Mouse (Mus musculus) hindbrain, embryonic 14.5 days (tissue): ENCODE data around the gene 4632433K11Rik. TPM values are rescaled to one million over a fixed set of nuclear protein-coding genes. Genes with fewer than 3 reads are reported as not detected.

Source experiments
- ATAC-seq: fragments of 200-750 bp; cut with Nextera tagmentation; 2 replicates; pipeline ENCODE4 v1.8.0; 2017; ENCODE audit warnings: moderate number of reproducible peaks, mild to moderate bottlenecking, moderate TSS enrichment, moderate library complexity; ENCODE audit not compliant: low FRiP score
- DNase-seq: peaks from one replicate; pipeline ENCODE4 v3.0.0-alpha.2; 2015; ENCODE audit warnings: low spot score
- H3K27ac ChIP-seq: fragments of 300-500 bp; sonication (generic); 2 replicates; pipeline ENCODE4 v1.5.1; 2014; ENCODE audit warnings: mild to moderate bottlenecking, moderate library complexity
- H3K27me3 ChIP-seq: fragments of 300-500 bp; sonication (generic); 2 replicates; pipeline ENCODE4 v1.6.1; 2014; ENCODE audit warnings: mild to moderate bottlenecking, low read length, mixed read lengths; ENCODE audit not compliant: control insufficient read depth, insufficient read depth
- H3K36me3 ChIP-seq: fragments of 300-500 bp; sonication (generic); replicated peaks from 2 replicates; pipeline ENCODE4 v1.6.1; 2014; ENCODE audit not compliant: control insufficient read depth, insufficient read depth
- H3K4me1 ChIP-seq: fragments of 300-500 bp; sonication (generic); replicated peaks from 2 replicates; pipeline ENCODE4 v1.6.1; 2014; ENCODE audit warnings: antibody characterized with exemption, low read length, mixed read lengths; ENCODE audit not compliant: control insufficient read depth, insufficient read depth
- H3K4me2 ChIP-seq: fragments of 300-500 bp; sonication (generic); replicated peaks from 2 replicates; pipeline ENCODE4 v1.6.1; 2014; ENCODE audit warnings: mild to moderate bottlenecking, moderate library complexity
- H3K4me3 ChIP-seq: fragments of 300-500 bp; sonication (generic); replicated peaks from 2 replicates; pipeline ENCODE4 v1.5.1; 2014; ENCODE audit warnings: mild to moderate bottlenecking, low read length
- H3K9ac ChIP-seq: fragments of 300-500 bp; sonication (generic); 2 replicates; pipeline ENCODE4 v1.6.1; 2014
- H3K9me3 ChIP-seq: fragments of 300-500 bp; sonication (generic); 2 replicates; pipeline ENCODE4 v1.6.1; 2016; ENCODE audit warnings: low read length; ENCODE audit not compliant: control insufficient read depth
- WGBS: fragments of 180-500 bp; shearing (Covaris S2); extraction: QIAGEN DNeasy Blood & Tissue Kit; methylation state at CpG from one replicate; pipeline ENCODE4 v1.1.7; 2014; 5-methylcytosine and 5-hydroxymethylcytosine counted together
- polyA plus RNA-seq: library from polyadenylated mRNA; unstranded; fragments of >200 nt; fragmentation: Nextera tagmentation; extraction: Ambion mirVana; gene quantifications from 2 replicates; pipeline ENCODE4 v1.2.1, GENCODE M21; 2014

Gene 4632433K11Rik
- polyA plus RNA-seq, 1 experiment from 2014 or later, result not detected

DNA sequence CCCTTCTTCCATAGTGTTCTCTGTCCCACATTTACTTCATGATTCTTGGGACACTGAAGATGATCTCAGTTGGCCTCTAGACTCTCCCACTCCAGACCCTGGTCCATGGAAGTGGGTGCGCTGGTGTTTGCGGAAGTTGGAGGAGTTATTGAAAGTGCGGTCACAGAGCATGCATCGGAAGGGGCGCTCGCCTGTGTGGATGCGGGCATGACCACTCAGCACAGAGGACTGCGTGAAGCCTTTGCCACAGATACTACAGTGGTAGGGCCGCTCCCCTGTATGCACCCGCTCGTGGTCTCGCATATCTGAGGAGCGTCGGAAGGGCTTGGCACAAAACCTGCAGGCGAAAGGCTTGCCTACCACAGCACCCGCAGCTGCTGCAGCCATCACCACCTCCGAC, 1.7 kb downstream of the 4632433K11Rik start:
- Histone ChIP-seq H3K4me3 (no peak overlapping the region), H3K36me3 (peaks cover 57% of the 10 kb centered on the region), H3K27ac (no peak overlapping the region), H3K4me2 (no peak overlapping the region), H3K27me3 (no peaks in the 10 kb centered on the region), H3K4me1 (peaks cover 13% of the 10 kb centered on the region; the same call in 1 of the 2 replicates), H3K9me3 (peaks cover 12% of the 10 kb centered on the region), H3K9ac (no peak overlapping the region)
- WGBS, result 97% methylated on average over 17 of the region's 17 CpGs
- ATAC-seq, result no peak
- no peak for DNase-seq

- ATAC-seq, result no peak
- H3K36me3 ChIP-seq, result peaks cover 52% of the 10 kb centered on the region
- no peak overlapping the region for H3K4me3 ChIP-seq
- 97% methylated on average over 9 of the region's 9 CpGs for WGBS
- H3K27me3 ChIP-seq, result no peaks in the 10 kb centered on the region
- peaks cover 13% of the 10 kb centered on the region; the same call in 1 of the 2 replicates for H3K4me1 ChIP-seq
- no peak for DNase-seq
- no peak overlapping the region for H3K27ac ChIP-seq
- H3K9ac ChIP-seq, result no peak overlapping the region
- no peak overlapping the region for H3K4me2 ChIP-seq
- peaks cover 6% of the 10 kb centered on the region for H3K9me3 ChIP-seq
Measured at GRCm38 (mm10) chr7:5036136-5036535, 2.2 kb downstream of the 4632433K11Rik start.

DNA sequence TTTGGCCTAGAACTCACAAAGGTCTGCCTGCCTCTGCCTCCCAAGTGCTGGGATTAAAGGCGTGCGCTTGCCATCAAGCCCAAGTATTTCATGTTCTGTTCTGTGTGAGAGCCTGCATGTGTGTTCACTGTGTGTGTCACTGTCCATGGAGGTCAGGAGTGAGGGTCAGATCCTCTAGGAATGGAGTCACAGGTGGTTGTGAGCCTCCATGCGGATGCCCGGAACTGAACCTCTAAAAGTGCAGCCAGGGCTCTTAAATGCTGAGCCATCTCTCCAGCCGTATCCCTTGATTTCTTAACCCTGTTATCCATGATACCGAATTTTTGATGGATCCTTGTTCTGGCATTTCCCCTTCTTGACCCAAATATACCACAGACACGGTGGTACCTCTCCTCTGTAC, 3.1 kb downstream of the 4632433K11Rik start:
- peaks cover 43% of the 10 kb centered on the region for H3K36me3 ChIP-seq
- ATAC-seq, result no peak
- H3K4me1 ChIP-seq, result peaks cover 13% of the 10 kb centered on the region; the same call in 1 of the 2 replicates
- 0 out of 2 replicates have a peak overlapping the region, but pooled peaks have one; percentile 51 for H3K4me3 ChIP-seq
- WGBS, result 90% methylated on average over 7 of the region's 7 CpGs
- no peaks in the 10 kb centered on the region for H3K9me3 ChIP-seq
- DNase-seq, result no peak
- H3K27ac ChIP-seq, result peak overlapping the region; percentile 96; the same call in 1 of the 2 replicates
- H3K4me2 ChIP-seq, result peak overlapping the region; percentile 64; the same call in 1 of the 2 replicates
- no peak overlapping the region for H3K9ac ChIP-seq
- H3K27me3 ChIP-seq, result no peaks in the 10 kb centered on the region

DNA sequence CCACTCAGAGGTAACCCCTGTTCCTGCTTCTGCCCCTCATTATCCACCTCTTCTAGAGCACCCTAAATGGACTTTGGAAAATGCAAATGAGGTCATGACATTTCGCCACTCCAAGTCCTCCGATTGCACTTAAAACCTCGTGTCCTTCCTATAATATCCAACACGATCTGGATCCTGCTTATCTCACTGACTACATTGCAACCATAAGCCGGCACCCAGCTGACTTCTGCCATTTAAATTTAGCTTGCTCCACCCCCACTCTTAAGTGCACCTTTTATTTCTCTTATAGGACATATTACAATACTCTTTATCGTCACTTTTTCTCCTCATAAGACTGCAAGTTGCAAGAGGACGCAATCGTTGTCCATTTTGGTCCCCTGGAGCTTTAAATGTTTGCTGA, 3.5 kb downstream of the 4632433K11Rik start:
- H3K9ac ChIP-seq, result no peak overlapping the region; the same call in 1 of the 2 replicates
- H3K36me3 ChIP-seq, result peaks cover 38% of the 10 kb centered on the region
- H3K27me3 ChIP-seq, result no peaks in the 10 kb centered on the region
- WGBS, result 92% methylated on average over 8 of the region's 8 CpGs
- H3K4me3 ChIP-seq, result peak overlapping the region; percentile 51
- DNase-seq, result no peak
- H3K4me2 ChIP-seq, result peak overlapping the region; percentile 64
- ATAC-seq, result no peak
- peak overlapping the region; percentile 96; the same call in 1 of the 2 replicates for H3K27ac ChIP-seq
- H3K4me1 ChIP-seq, result peaks cover 13% of the 10 kb centered on the region; the same call in 1 of the 2 replicates
- H3K9me3 ChIP-seq, result no peaks in the 10 kb centered on the region

GRCm38 (mm10) chr7:5038109-5038732, 4.3 kb downstream of the 4632433K11Rik start, which contains the start of gene Zfp784:
Zfp784 (minus strand) TSS chr7:5038446.
- WGBS, result 2% methylated on average over 48 of the region's 48 CpGs
- ATAC-seq, result peak; percentile 95
- H3K9me3 ChIP-seq, result no peaks in the 10 kb centered on the region

DNA sequence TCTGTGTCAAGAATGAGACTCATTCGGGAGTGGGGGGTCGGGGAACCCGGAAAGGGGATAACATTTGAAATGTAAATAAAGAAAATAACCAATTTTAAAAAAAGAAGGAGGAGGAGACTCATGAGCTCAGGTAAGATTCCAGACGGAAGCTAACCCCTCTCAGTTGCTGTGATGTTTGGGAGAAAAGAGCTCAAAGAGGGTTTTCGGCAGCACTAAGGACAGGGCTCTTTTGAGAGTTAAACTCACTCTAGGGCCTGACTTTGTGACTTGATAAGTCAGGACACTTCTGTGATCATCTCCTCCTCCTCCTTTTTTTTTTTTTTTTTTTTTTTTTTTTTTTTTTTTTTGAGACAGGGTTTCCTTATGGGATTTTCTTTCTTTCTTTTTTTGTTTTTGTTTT, 5.0 kb downstream of the 4632433K11Rik start:
- H3K4me2 ChIP-seq, result peak overlapping the region; percentile 64
- H3K9me3 ChIP-seq, result no peaks in the 10 kb centered on the region
- H3K4me3 ChIP-seq, result peak overlapping the region; percentile 51
- peak overlapping the region; percentile 96; the same call in 1 of the 2 replicates for H3K27ac ChIP-seq
- ATAC-seq (no peak), DNase-seq (no peak)
- H3K36me3 ChIP-seq, result peaks cover 24% of the 10 kb centered on the region; the same call in 1 of the 2 replicates
- 39% methylated on average over 5 of the region's 5 CpGs for WGBS
- H3K4me1 ChIP-seq, result peaks cover 13% of the 10 kb centered on the region; the same call in 1 of the 2 replicates
- H3K9ac ChIP-seq, result peak overlapping the region; percentile 72
- H3K27me3 ChIP-seq, result no peaks in the 10 kb centered on the region

More at GRCm38 (mm10) chr7:5038109-5038732, 4.3 kb downstream of the 4632433K11Rik start, which contains the start of gene Zfp784:
- Histone ChIP-seq H3K9ac (peak within 1 kb of the TSS; percentile 72), H3K27ac (peak within 1 kb of the TSS; percentile 96), H3K4me3 (peak within 1 kb of the TSS; percentile 51), H3K4me1 (peaks cover 13% of the 10 kb centered on the region; the same call in 1 of the 2 replicates), H3K4me2 (peak within 1 kb of the TSS; percentile 64), H3K27me3 (no peaks in the 10 kb centered on the region), H3K36me3 (peaks cover 31% of the 10 kb centered on the region)
- DNase-seq, result peak; percentile 91

DNA sequence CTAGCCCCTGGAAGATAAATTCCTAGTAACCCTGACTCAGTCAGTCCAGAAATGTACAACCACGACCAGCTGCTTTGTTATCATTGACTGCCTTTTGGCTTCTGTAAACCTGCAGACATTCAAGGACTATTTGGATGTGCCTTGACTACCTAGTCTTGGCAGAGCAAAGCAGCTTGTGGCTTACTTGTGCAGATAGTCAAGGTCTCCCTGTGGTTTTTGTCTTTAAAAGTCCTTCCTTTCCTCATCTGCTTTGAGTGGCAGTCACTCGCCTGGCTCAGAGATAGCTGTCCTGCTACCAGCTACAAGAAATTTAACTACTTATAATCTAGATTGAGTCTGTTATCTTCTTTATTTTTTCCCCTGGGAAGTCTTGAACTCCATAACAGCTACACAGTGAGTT, 11.1 kb downstream of the 4632433K11Rik start:
- DNase-seq (no peak), ATAC-seq (no peak)
- Histone ChIP-seq H3K4me3 (no peak overlapping the region), H3K9me3 (no peaks in the 10 kb centered on the region), H3K9ac (no peak overlapping the region), H3K27me3 (no peaks in the 10 kb centered on the region), H3K4me1 (no peaks in the 10 kb centered on the region), H3K27ac (no peak overlapping the region), H3K4me2 (no peak overlapping the region), H3K36me3 (no peaks in the 10 kb centered on the region)
- 77% methylated on average over 2 of the region's 2 CpGs for WGBS

GRCm38 (mm10) chr7:5046112-5046511, 12.2 kb downstream of the 4632433K11Rik start:
- Histone ChIP-seq H3K27me3 (no peaks in the 10 kb centered on the region), H3K36me3 (no peaks in the 10 kb centered on the region), H3K9ac (no peak overlapping the region), H3K9me3 (no peaks in the 10 kb centered on the region), H3K27ac (no peak overlapping the region), H3K4me1 (peaks cover 9% of the 10 kb centered on the region), H3K4me2 (no peak overlapping the region), H3K4me3 (no peak overlapping the region)
- DNase-seq, result no peak
- ATAC-seq, result no peak
- 84% methylated on average over 2 of the region's 2 CpGs for WGBS

DNA sequence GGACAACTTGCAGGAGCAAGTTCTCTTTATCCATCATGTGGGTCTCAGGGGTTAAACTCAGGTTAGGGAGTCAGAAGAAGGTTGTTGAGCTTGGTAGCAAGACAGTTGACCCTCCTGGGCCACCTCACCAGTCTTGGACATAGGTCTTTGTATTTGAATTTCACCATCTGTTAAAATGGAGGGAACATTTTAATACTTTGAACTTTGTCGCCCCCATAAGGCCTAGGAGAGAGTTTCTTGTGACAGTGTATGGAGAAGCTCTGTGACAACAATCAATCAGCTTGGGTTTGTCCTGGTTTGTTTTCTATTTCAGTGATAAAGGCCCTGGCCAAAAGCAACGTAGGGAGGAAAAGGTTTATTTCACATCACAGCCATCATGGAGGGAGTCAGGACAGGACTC, 13.4 kb downstream of the 4632433K11Rik start:
- no peak overlapping the region for H3K4me3 ChIP-seq
- no peaks in the 10 kb centered on the region for H3K9me3 ChIP-seq
- no peaks in the 10 kb centered on the region for H3K27me3 ChIP-seq
- no peak for ATAC-seq
- no peak overlapping the region for H3K4me2 ChIP-seq
- H3K9ac ChIP-seq, result no peak overlapping the region
- DNase-seq, result no peak
- no peak overlapping the region for H3K27ac ChIP-seq
- no peaks in the 10 kb centered on the region for H3K36me3 ChIP-seq
- 41% methylated on average over 2 of the region's 2 CpGs for WGBS
- peaks cover 13% of the 10 kb centered on the region for H3K4me1 ChIP-seq
